Mouse (Mus musculus): Measurements from ENCODE around the gene Rarb. TPM values are rescaled to one million over a fixed set of nuclear protein-coding genes. Genes with fewer than 3 reads are reported as not detected.

Gene Rarb
- polyA plus RNA-seq, 1 experiment from 2014 or later = 0.51 TPM

GRCm38 (mm10) chr14:16437386-16437785 lies 381.6 kb downstream of the Rarb start:
- no peak for DNase-seq (ENCODE audit: low spot score)

- DNase-seq (ENCODE audit: low spot score) = peak; percentile 56
Observed at GRCm38 (mm10) chr14:16434396-16435171, 384.4 kb downstream of the Rarb start.

- no peak for DNase-seq (ENCODE audit: low spot score)
Observed at GRCm38 (mm10) chr14:16433206-16433605, 385.8 kb downstream of the Rarb start.

- DNase-seq (ENCODE audit: low spot score) = no peak
Observed at GRCm38 (mm10) chr14:16432550-16432949, 386.4 kb downstream of the Rarb start.

GRCm38 (mm10) chr14:16431941-16432499 lies 386.9 kb downstream of the Rarb start:
- DNase-seq (ENCODE audit: low spot score) = no peak

- DNase-seq (ENCODE audit: low spot score) = no peak
Observed at GRCm38 (mm10) chr14:16427569-16427968, 391.4 kb downstream of the Rarb start.

GRCm38 (mm10) chr14:16414163-16414562 lies 404.8 kb downstream of the Rarb start:
- DNase-seq (ENCODE audit: low spot score) = no peak

GRCm38 (mm10) chr14:16405187-16405586 lies 413.8 kb downstream of the Rarb start:
- DNase-seq (ENCODE audit: low spot score) = no peak

GRCm38 (mm10) chr14:16384783-16385182 lies 434.2 kb downstream of the Rarb start:
- no peak for DNase-seq (ENCODE audit: low spot score)

Data from thymus, postnatal 0 days (tissue).